Mouse (Mus musculus) urinary bladder, adult 18-20 months (tissue): ENCODE measurements at regions not wholly inside any gene's neighbourhood (a gene's known extent, or its start where the extent isn't known, plus 50 kb on each side); places are given as distances from the start of the nearest gene placed in this dataset.

Experiments
- DNase-seq, 2 experiments: peaks; one replicate each; pipeline ENCODE4 v3.0.0; 2022; ENCODE audit warnings: low spot score in 2 of 2, mixed read lengths in 2 of 2

- DNase-seq: no peak
Measured at GRCm38 (mm10) chr9:63850316-63850693, 92.5 kb upstream of the Smad3 start.

- no peak for DNase-seq
Measured at GRCm38 (mm10) chr9:63849564-63850315, 91.9 kb upstream of the Smad3 start.

GRCm38 (mm10) chr9:63843883-63844485, 86.2 kb upstream of the Smad3 start:
- DNase-seq: peak; percentile 32 to 48

DNA sequence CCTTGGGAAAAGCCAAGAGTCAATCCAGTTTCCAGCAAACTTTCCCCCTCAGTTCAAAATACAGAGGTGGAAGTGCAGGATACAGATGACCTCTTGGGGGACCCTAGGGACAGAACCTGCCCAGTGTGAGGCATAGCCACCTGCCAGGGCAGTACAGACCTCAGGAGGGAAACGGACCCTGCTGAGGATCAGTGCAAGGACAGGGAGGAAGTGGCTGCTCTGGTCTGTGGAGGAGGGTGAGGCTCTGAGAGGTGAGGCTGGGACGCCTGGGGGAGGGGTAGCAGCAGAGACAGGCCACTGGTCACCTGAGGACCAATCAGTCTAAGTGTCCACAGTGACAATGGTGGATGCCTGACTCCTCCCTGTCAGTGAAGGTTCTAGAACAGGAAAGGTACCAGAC, 85.6 kb upstream of the Smad3 start:
- no peak for DNase-seq

DNA sequence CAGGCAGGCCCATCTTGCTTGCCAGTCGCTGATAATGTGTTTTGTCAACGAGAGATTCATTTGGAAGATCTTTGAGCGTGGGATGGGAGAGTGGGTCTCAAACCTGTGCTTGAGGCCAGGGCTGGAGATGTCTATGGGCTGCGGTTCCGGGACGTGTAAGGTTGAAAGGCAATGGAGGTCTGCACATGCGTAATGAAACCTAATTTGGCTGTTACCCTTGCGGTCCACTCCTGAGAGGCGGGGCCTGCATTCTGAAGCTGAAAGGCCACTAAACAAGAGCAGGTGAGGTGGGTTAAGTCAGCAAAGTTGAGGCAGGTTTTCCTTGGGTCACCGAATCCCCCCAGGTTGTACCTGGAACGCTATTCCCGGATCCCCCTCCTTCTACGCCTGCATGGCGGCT, 83.3 kb upstream of the Smad3 start:
- DNase-seq: no peak

- DNase-seq: peak; percentile 31 to 49
Measured at GRCm38 (mm10) chr9:63838996-63839772, 81.4 kb upstream of the Smad3 start.

GRCm38 (mm10) chr9:63837552-63837951, 79.8 kb upstream of the Smad3 start:
- no peak for DNase-seq

- peak; percentile 80 to 82 for DNase-seq
Measured at GRCm38 (mm10) chr9:63836565-63837284, 78.9 kb upstream of the Smad3 start.

DNA sequence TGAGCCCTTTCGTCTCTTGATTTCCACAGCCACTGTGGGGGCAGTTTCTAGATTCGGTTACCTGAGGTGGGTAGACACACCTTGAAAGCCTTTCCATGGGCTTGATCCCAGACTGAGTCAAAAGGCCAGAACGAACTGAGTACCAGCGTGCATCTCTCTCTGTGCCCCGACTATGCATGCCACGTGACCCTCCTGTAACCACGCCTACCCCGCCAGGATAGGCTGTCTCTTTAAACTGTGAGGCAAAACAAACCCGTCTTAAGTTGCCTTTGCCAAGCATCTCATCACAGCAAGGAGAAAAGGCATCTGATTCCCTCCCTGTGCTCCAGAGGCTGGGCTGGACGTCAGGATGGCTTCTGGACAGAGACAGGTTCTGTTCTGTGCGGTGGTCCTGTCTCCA, 78.2 kb upstream of the Smad3 start:
- DNase-seq: no peak

DNA sequence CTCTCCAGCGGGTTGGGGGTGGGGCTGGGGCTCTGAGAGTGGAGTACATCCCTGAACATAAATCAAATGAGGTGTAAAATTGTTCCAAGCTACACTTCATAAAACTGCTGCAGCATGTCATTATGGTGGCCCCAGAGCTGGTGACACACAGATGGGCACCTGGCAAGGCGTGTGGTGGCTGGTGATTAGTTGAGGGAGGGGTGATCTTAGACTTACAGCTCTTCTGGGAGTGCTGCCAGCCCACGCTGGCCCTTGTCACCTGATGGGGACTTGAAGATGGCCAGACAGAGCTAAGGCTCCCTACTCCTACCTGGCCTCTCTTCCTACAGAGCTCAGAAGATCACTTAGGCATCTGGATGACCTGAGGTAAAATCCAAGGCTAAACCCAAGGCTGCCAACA, 76.6 kb upstream of the Smad3 start:
- no peak for DNase-seq

GRCm38 (mm10) chr9:63818163-63818562, 60.4 kb upstream of the Smad3 start:
- DNase-seq: no peak

- DNase-seq: no peak
Measured at GRCm38 (mm10) chr9:63816540-63816939, 58.7 kb upstream of the Smad3 start.

DNA sequence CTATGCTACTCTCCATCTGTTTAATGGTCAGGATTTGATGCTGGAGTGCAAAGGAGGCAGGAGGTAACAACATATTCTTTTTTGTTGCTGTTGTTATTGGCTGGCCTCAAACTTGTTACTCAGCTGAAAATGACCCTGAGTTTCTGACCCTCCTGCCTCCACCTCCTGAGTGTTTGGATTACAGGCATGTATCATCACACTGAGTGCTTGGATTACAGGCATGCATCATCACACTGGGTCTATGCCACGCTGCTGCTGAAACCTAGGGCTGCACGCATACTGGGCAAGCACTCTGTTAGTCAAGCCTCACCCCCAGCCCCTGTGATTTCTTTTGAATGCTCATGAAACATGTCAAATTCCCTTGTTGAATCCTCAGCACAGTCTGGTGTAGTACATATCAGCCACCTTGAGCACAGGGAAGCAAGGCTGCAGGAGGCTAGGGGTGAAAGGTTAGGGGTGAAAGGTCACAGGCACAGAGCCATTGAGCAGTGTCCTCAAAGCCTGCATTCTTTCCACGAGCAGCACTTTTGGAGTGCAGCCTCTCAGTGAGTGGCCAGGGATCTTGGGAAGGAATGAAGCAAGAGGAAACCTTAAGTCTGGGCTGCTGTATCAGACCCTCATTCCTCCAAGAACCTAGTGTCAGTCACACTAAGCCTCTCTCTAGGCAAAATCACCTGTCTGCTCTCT, 52.2 kb upstream of the Smad3 start:
- no peak for DNase-seq
